Mouse (Mus musculus) embryonic facial prominence, embryonic 11.5 days (tissue): Measurements from ENCODE around the gene Zfp768. TPM values are rescaled to one million over a fixed set of nuclear protein-coding genes. Genes with fewer than 3 reads are reported as not detected.

Experiments used
- ATAC-seq: fragments of 200-750 bp; cut with Nextera tagmentation; replicated peaks from 2 replicates; pipeline ENCODE4 v1.8.0; 2017; ENCODE audit warnings: low read depth; ENCODE audit not compliant: insufficient number of reproducible peaks, low FRiP score, low TSS enrichment
- DNase-seq: peaks from one replicate; pipeline ENCODE4 v3.0.0-alpha.2; 2015; ENCODE audit warnings: low spot score
- H3K27ac ChIP-seq: fragments of 300-500 bp; sonication (generic); replicated peaks from 2 replicates; pipeline ENCODE4 v1.5.1; 2014; ENCODE audit warnings: mild to moderate bottlenecking, low read depth, low read length, control low read depth
- H3K27me3 ChIP-seq: fragments of 300-500 bp; sonication (generic); 2 replicates; pipeline ENCODE4 v1.6.1; 2014; ENCODE audit warnings: mild to moderate bottlenecking, low read length, moderate library complexity, mixed read lengths; ENCODE audit not compliant: control insufficient read depth, insufficient read depth
- H3K36me3 ChIP-seq: fragments of 300-500 bp; sonication (generic); replicated peaks from 2 replicates; pipeline ENCODE4 v1.6.1; 2014; ENCODE audit warnings: low read depth, mild to moderate bottlenecking, low read length, moderate library complexity, mixed read lengths; ENCODE audit not compliant: control insufficient read depth, insufficient read depth
- H3K4me1 ChIP-seq: fragments of 300-500 bp; sonication (generic); 2 replicates; pipeline ENCODE4 v1.6.1; 2014; ENCODE audit warnings: low read length, mixed read lengths; ENCODE audit not compliant: control insufficient read depth, insufficient read depth
- H3K4me2 ChIP-seq: fragments of 300-500 bp; sonication (generic); 2 replicates; pipeline ENCODE4 v1.6.1; 2014; ENCODE audit warnings: low read depth, mild to moderate bottlenecking, control low read depth, low read length, moderate library complexity
- H3K4me3 ChIP-seq: fragments of 300-500 bp; sonication (generic); 2 replicates; pipeline ENCODE4 v1.5.1; 2014; ENCODE audit warnings: low read depth, low read length, control low read depth
- H3K9ac ChIP-seq: fragments of 300-500 bp; sonication (generic); replicated peaks from 2 replicates; pipeline ENCODE4 v1.6.1; 2014; ENCODE audit warnings: mild to moderate bottlenecking, control low read depth, low read length
- H3K9me3 ChIP-seq: fragments of 300-500 bp; sonication (generic); replicated peaks from 2 replicates; pipeline ENCODE4 v1.6.1; 2016; ENCODE audit warnings: mild to moderate bottlenecking, low read length, inconsistent platforms, mixed read lengths; ENCODE audit not compliant: control insufficient read depth
- WGBS: fragments of 180-500 bp; shearing (Covaris S2); extraction: QIAGEN DNeasy Blood & Tissue Kit; methylation state at CpG from one replicate; pipeline ENCODE4 v1.1.7; 2014; 5-methylcytosine and 5-hydroxymethylcytosine counted together
- polyA plus RNA-seq: library from polyadenylated mRNA; unstranded; fragments of >200 nt; fragmentation: Nextera tagmentation; extraction: Ambion mirVana; gene quantifications from 2 replicates; pipeline ENCODE4 v1.2.1, GENCODE M21; 2014

The Zfp768 gene
- polyA plus RNA-seq, 1 experiment from 2014 or later = 6.1 TPM

GRCm38 (mm10) chr7:127341356-127341755, 4.0 kb downstream of the Zfp768 start:
- 98% methylated on average over 8 of the region's 8 CpGs for WGBS
- no peak for DNase-seq
- Histone ChIP-seq H3K4me3 (no peak overlapping the region), H3K4me2 (no peak overlapping the region), H3K27me3 (no peaks in the 10 kb centered on the region), H3K36me3 (peaks cover 2% of the 10 kb centered on the region; the same call in 1 of the 2 replicates), H3K27ac (no peak overlapping the region), H3K9me3 (no peaks in the 10 kb centered on the region), H3K9ac (no peak overlapping the region), H3K4me1 (no peaks in the 10 kb centered on the region)
- no peak for ATAC-seq

DNA sequence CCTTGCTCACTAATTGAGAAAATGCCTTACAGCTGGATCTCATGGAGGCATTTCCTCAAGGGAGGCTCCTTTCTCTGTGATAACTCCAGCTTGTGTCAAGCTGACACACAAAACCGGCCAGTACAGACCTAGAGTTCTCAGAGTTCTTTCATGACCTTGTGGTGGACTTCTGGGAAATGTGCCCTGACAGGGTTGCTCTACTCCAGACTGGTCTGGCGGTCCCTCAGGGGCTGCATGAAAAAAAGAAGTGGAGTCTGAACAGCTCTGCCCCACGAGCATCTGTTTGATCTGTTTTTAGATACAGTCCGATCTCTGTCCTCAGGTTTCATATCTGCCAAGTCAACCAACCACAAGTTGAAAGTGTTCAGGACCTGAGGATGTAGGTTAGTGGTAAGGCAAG, 7.8 kb downstream of the Zfp768 start:
- H3K4me2 ChIP-seq = no peak overlapping the region
- H3K27me3 ChIP-seq = no peaks in the 10 kb centered on the region
- no peak for DNase-seq
- 50% methylated on average over 4 of the region's 4 CpGs for WGBS
- H3K4me3 ChIP-seq = no peak overlapping the region
- no peaks in the 10 kb centered on the region for H3K9me3 ChIP-seq
- H3K9ac ChIP-seq = no peak overlapping the region
- no peaks in the 10 kb centered on the region for H3K4me1 ChIP-seq
- H3K27ac ChIP-seq = no peak overlapping the region
- no peaks in the 10 kb centered on the region; the same call in 1 of the 2 replicates for H3K36me3 ChIP-seq
- ATAC-seq = no peak

DNA sequence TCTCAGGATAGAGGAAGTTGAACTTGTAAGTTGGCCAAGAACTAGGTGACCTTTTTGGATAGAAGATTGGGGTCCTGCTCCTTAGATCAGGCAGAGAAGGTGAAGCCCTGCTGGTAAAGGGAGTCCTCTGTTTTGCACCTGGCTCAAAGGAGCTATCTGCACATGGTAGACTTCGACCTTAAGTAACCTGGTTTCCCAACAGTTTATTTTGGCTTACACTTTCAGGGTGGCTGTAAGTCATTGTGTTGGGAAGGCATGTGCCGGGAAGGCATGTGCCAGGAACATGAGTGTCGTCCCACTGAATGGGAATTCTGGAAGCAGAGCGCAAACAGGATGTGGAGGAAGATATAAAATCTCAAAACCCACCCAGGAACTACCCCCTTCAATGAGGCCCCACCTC, 9.8 kb downstream of the Zfp768 start:
- Histone ChIP-seq H3K4me2 (no peak overlapping the region), H3K36me3 (no peaks in the 10 kb centered on the region), H3K27me3 (no peaks in the 10 kb centered on the region), H3K4me3 (no peak overlapping the region), H3K4me1 (no peaks in the 10 kb centered on the region), H3K9ac (no peak overlapping the region), H3K27ac (no peak overlapping the region), H3K9me3 (no peaks in the 10 kb centered on the region)
- 89% methylated on average over 4 of the region's 4 CpGs for whole genome bisulfite sequencing
- DNase-seq (no peak), ATAC-seq (no peak)

DNA sequence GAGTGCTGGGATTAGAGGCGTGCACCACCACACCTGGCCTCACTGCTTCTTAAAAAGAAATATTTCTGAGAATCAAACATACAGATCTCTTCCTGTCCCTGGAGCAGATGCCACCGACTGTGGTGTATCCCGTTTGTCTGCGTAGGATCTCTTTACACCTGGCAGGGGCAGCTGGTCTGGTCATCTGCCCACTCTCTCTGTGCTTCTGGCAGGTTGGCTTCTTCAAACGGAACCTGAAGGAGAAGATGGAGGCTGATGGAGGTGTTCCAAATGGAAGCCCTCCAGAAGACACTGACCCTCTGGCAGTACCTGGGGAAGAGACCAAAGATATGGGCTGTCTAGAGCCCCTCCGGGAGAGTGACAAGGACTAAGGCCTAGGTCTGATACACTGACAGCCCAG, 12.1 kb downstream of the Zfp768 start:
- Histone ChIP-seq H3K9me3 (no peaks in the 10 kb centered on the region), H3K4me2 (no peak overlapping the region), H3K36me3 (no peaks in the 10 kb centered on the region), H3K4me3 (no peak overlapping the region), H3K27ac (no peak overlapping the region), H3K27me3 (no peaks in the 10 kb centered on the region), H3K9ac (no peak overlapping the region), H3K4me1 (no peaks in the 10 kb centered on the region)
- DNase-seq (no peak), ATAC-seq (no peak)
- 85% methylated on average over 6 of the region's 6 CpGs for WGBS

GRCm38 (mm10) chr7:127326685-127327084, 18.7 kb downstream of the Zfp768 start:
- DNase-seq (no peak), ATAC-seq (no peak)
- H3K9me3 ChIP-seq = no peaks in the 10 kb centered on the region
- H3K36me3 ChIP-seq = no peaks in the 10 kb centered on the region
- 41% methylated on average over 2 of the region's 2 CpGs for WGBS
- no peak overlapping the region for H3K4me2 ChIP-seq
- no peak overlapping the region for H3K27ac ChIP-seq
- no peaks in the 10 kb centered on the region for H3K4me1 ChIP-seq
- no peak overlapping the region for H3K9ac ChIP-seq
- no peaks in the 10 kb centered on the region for H3K27me3 ChIP-seq
- H3K4me3 ChIP-seq = no peak overlapping the region

- DNase-seq (no peak), ATAC-seq (no peak)
- Histone ChIP-seq H3K36me3 (no peaks in the 10 kb centered on the region), H3K4me1 (no peaks in the 10 kb centered on the region), H3K27me3 (no peaks in the 10 kb centered on the region), H3K9ac (no peak overlapping the region), H3K4me3 (no peak overlapping the region), H3K27ac (no peak overlapping the region), H3K9me3 (no peaks in the 10 kb centered on the region), H3K4me2 (no peak overlapping the region)
- 85% methylated on average over 8 of the region's 8 CpGs for WGBS
These were observed 19.8 kb downstream of the Zfp768 start for GRCm38 (mm10) chr7:127325550-127325949.

DNA sequence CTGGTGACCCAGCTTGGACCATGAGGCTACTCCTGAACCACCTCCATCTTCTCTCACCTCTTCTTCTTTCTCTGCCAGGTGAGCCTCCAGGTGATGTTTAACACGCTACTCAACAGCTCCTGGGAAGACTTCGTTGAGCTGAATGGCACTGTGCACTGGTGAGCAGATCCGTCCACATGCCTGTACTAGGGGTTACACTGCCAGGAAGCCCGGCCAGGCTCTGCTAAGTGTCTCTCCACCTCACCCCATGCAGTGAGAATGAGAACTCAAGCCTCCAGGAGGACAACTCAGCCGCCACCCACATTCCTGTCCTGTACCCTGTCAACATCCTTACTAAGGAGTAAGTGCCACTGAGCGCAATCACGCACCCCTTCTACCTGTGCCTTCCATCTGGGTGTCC, 20.4 kb downstream of the Zfp768 start:
- no peak overlapping the region for H3K27ac ChIP-seq
- H3K9me3 ChIP-seq = no peaks in the 10 kb centered on the region
- 89% methylated on average over 7 of the region's 7 CpGs for WGBS
- DNase-seq (no peak), ATAC-seq (no peak; the same call in 1 of the 2 replicates)
- H3K4me1 ChIP-seq = no peaks in the 10 kb centered on the region
- no peak overlapping the region for H3K4me3 ChIP-seq
- no peaks in the 10 kb centered on the region for H3K36me3 ChIP-seq
- no peak overlapping the region for H3K4me2 ChIP-seq
- H3K27me3 ChIP-seq = no peaks in the 10 kb centered on the region
- no peak overlapping the region for H3K9ac ChIP-seq

- Histone ChIP-seq H3K4me3 (no peak overlapping the region), H3K4me1 (no peaks in the 10 kb centered on the region), H3K4me2 (no peak overlapping the region), H3K9me3 (no peaks in the 10 kb centered on the region), H3K9ac (no peak overlapping the region), H3K27me3 (no peaks in the 10 kb centered on the region), H3K36me3 (no peaks in the 10 kb centered on the region), H3K27ac (no peak overlapping the region)
- 26% methylated on average over 5 of the region's 5 CpGs for WGBS
- ATAC-seq (no peak), DNase-seq (no peak)
These were observed 23.3 kb downstream of the Zfp768 start for GRCm38 (mm10) chr7:127322085-127322484.
